In genomic region chr7:25700732-25701131, GRCm38 (mm10) we compare ENCODE assay signal across 17 mouse cellular contexts. TPM values are rescaled to one million over a fixed set of nuclear protein-coding genes. Genes with fewer than 3 reads are reported as not detected.
DNase-seq lines count a peak whose midpoint lies in the region; ATAC-seq and TF ChIP-seq lines count a peak whose summit lies in the region.
"Had no signal": no experiment of that assay in that cellular context is flagged by ENCODE, and none has a peak within 500 bp of the region (broad histone marks: within the 10 kb centered on the region; RNA-seq: fewer than 3 reads in every experiment).

No protein-coding gene starts in this region.

- peaks cover 56% of the 10 kb centered on the region for H3K36me3 ChIP-seq in liver, postnatal 0 days (replicated peaks; ENCODE audit: insufficient read depth, low read length)
- H3K36me3 ChIP-seq in liver, embryonic 12.5 days: peaks cover 95% of the 10 kb centered on the region
- no peaks in the 10 kb centered on the region for H3K36me3 ChIP-seq in E14TG2a.4 (ENCODE audit: insufficient read depth, low read length)
- H3K36me3 ChIP-seq: hindbrain, embryonic 10.5 days; limb, embryonic 12.5 days had no signal

- no peak overlapping the region for H3K4me2 ChIP-seq in liver, postnatal 0 days (ENCODE audit: low read depth, low read length)
- no peak overlapping the region for H3K4me2 ChIP-seq in liver, embryonic 12.5 days
- H3K4me2 ChIP-seq: forebrain, embryonic 13.5 days; heart, embryonic 12.5 days; limb, embryonic 12.5 days had no signal

- no peak for TF ChIP-seq POLR2A in cortical plate, adult 2 months (IDR thresholded peaks at IDR 0.05; ENCODE audit: extremely low read depth, insufficient read depth, low read length)

- intact Hi-C loops in gastrocnemius, adult 2 months (cut with DNase I): no loop called here
- intact Hi-C loops in left cerebral cortex, postnatal 4 days (cut with DNase I): no loop called here

- H3K27ac ChIP-seq in gastrocnemius, adult 2 months: no peak overlapping the region
- H3K27ac ChIP-seq in liver, postnatal 0 days (ENCODE audit: low read depth): no peak overlapping the region
- H3K27ac ChIP-seq in liver, embryonic 12.5 days: no peak overlapping the region
- H3K27ac ChIP-seq in cortical plate, adult 2 months (ENCODE audit: insufficient read depth, low read length): no peak overlapping the region
- H3K27ac ChIP-seq: forebrain, embryonic 13.5 days; hindbrain, embryonic 10.5 days; limb, embryonic 12.5 days had no signal

- peak; percentile 30; the same call in 1 of the 2 replicates for TF ChIP-seq CTCF in gastrocnemius, adult 2 months (IDR thresholded peaks at IDR 0.05)
- TF ChIP-seq CTCF in liver, postnatal 0 days (IDR thresholded peaks at IDR 0.05; ENCODE audit: low read depth): peak; percentile 50
- TF ChIP-seq CTCF in E14TG2a.4 (conservative IDR thresholded peaks at IDR 0.05; ENCODE audit: low read length): peak; percentile 93
- 0 out of 2 replicates have a peak, but pooled peaks have one; percentile 1 for TF ChIP-seq CTCF in cortical plate, adult 2 months (IDR thresholded peaks at IDR 0.05; ENCODE audit: extremely low read depth, insufficient read depth, low read length)

- no peak for ATAC-seq in liver, postnatal 0 days
- ATAC-seq in liver, embryonic 12.5 days: no peak
- ATAC-seq: forebrain, embryonic 13.5 days; Patski had no signal

- H3K9me3 ChIP-seq in liver, postnatal 0 days (ENCODE audit: low read length): 0 out of 2 replicates have a peak, but pooled peaks cover 7% of the 10 kb centered on the region
- peaks cover 20% of the 10 kb centered on the region for H3K9me3 ChIP-seq in liver, embryonic 12.5 days (replicated peaks)
- peaks cover 13% of the 10 kb centered on the region for H3K9me3 ChIP-seq in E14TG2a.4 (ENCODE audit: low read length)
- H3K9me3 ChIP-seq: forebrain, embryonic 13.5 days had no signal

- peaks cover 18% of the 10 kb centered on the region for H3K4me1 ChIP-seq in liver, postnatal 0 days (ENCODE audit: insufficient read depth)
- H3K4me1 ChIP-seq in liver, embryonic 12.5 days: peaks cover 26% of the 10 kb centered on the region
- H3K4me1 ChIP-seq in E14TG2a.4 (replicated peaks; ENCODE audit: low read depth, low read length): peaks cover 23% of the 10 kb centered on the region
- no peaks in the 10 kb centered on the region; the same call in 1 of the 2 replicates for H3K4me1 ChIP-seq in cortical plate, adult 2 months (ENCODE audit: control insufficient read depth, insufficient read depth, low read length)

- H3K4me3 ChIP-seq in gastrocnemius, adult 2 months: no peak overlapping the region
- H3K4me3 ChIP-seq in liver, postnatal 0 days (ENCODE audit: low read depth, low read length): no peak overlapping the region
- H3K4me3 ChIP-seq in liver, embryonic 12.5 days: no peak overlapping the region
- H3K4me3 ChIP-seq in E14TG2a.4 (replicated peaks; ENCODE audit: low read length): no peak overlapping the region
- no peak overlapping the region for H3K4me3 ChIP-seq in cortical plate, adult 2 months (ENCODE audit: insufficient read depth, low read length)
- H3K4me3 ChIP-seq: forebrain, embryonic 13.5 days; heart, embryonic 12.5 days; hindbrain, embryonic 10.5 days; limb, embryonic 12.5 days had no signal

- no peak for TF ChIP-seq EP300 in liver, postnatal 0 days (IDR thresholded peaks at IDR 0.05; ENCODE audit: low read depth)

- no peak for DNase-seq in gastrocnemius, adult 2 months
- DNase-seq in gastrocnemius, postnatal 10 days: no peak
- no peak for DNase-seq in liver, postnatal 0 days
- no peak for DNase-seq in right cerebral cortex, postnatal 25 days
- DNase-seq in left cerebral cortex, postnatal 4 days: no peak
- DNase-seq: adrenal gland, adult 8-10 months; lung, postnatal 10 days; midbrain, embryonic 14.5 days had no signal

- 84% methylated on average over 12 of the region's 12 CpGs for WGBS in liver, postnatal 0 days (ENCODE audit: insufficient replicate concordance)
- WGBS in liver, embryonic 12.5 days (ENCODE audit: insufficient replicate concordance): 81% methylated on average over 12 of the region's 12 CpGs

- no peak overlapping the region for H3K9ac ChIP-seq in liver, postnatal 0 days (replicated peaks)
- H3K9ac ChIP-seq in liver, embryonic 12.5 days: no peak overlapping the region
- H3K9ac ChIP-seq: forebrain, embryonic 13.5 days; heart, embryonic 12.5 days; limb, embryonic 12.5 days had no signal

- no peaks in the 10 kb centered on the region for H3K27me3 ChIP-seq in liver, postnatal 0 days (ENCODE audit: insufficient read depth, low read length)
- no peaks in the 10 kb centered on the region for H3K27me3 ChIP-seq in liver, embryonic 12.5 days (replicated peaks)
- peaks cover 20% of the 10 kb centered on the region for H3K27me3 ChIP-seq in E14TG2a.4 (ENCODE audit: insufficient read depth, low read length)
- H3K27me3 ChIP-seq: heart, embryonic 12.5 days; Patski had no signal

RNA-seq across cellular contexts. Expression of gene Tgfb1, which starts 13.9 kb away (rescaled TPM):
- 1 to 10 TPM; 4.6 to 6.6 TPM for total RNA-seq in gastrocnemius, adult 2 months (2021)
- 10 to 100 TPM; 15.2 to 25.6 TPM for total RNA-seq in gastrocnemius, postnatal 10 days (2021)
- polyA plus RNA-seq in liver, postnatal 0 days (2015; fragmentation: Nextera tagmentation; extraction: Ambion mirVana): 5.1 and 6.1 TPM in 2 replicates
- polyA plus RNA-seq in liver, embryonic 12.5 days (2016; fragmentation: Nextera tagmentation; extraction: Ambion mirVana): 13.6 and 14.2 TPM in 2 replicates
- 5.6 and 6.2 TPM in 2 replicates for polyA plus RNA-seq in cortical plate, adult 2 months (2012; rRNA removed)
- total RNA-seq in left cerebral cortex, postnatal 4 days (2021): 10 to 100 TPM in 1 of 2 experiments, 1 to 10 TPM in 1; 8.5 to 10.1 TPM

RNA-seq across cellular contexts. Expression of gene Ccdc97, which starts 18.2 kb away (rescaled TPM):
- total RNA-seq in gastrocnemius, adult 2 months (2021): 10 to 100 TPM; 39.4 to 44.3 TPM
- total RNA-seq in gastrocnemius, postnatal 10 days (2021): 10 to 100 TPM; 31.9 to 39.6 TPM
- 6.7 and 6.8 TPM in 2 replicates for polyA plus RNA-seq in liver, postnatal 0 days (2015; fragmentation: Nextera tagmentation; extraction: Ambion mirVana)
- 14.7 and 15.2 TPM in 2 replicates for polyA plus RNA-seq in liver, embryonic 12.5 days (2016; fragmentation: Nextera tagmentation; extraction: Ambion mirVana)
- 57.9 and 58.5 TPM in 2 replicates for polyA plus RNA-seq in cortical plate, adult 2 months (2012; rRNA removed)
- total RNA-seq in left cerebral cortex, postnatal 4 days (2021): 10 to 100 TPM; 47.8 to 48.6 TPM

RNA-seq across cellular contexts. Expression of gene B9d2, which starts 20.2 kb away (rescaled TPM):
- total RNA-seq in gastrocnemius, adult 2 months (2021): 1 to 10 TPM; 8.7 to 9.7 TPM
- 10 to 100 TPM; 10.5 to 10.9 TPM for total RNA-seq in gastrocnemius, postnatal 10 days (2021)
- polyA plus RNA-seq in liver, postnatal 0 days (2015; fragmentation: Nextera tagmentation; extraction: Ambion mirVana): 15.0 and 16.0 TPM in 2 replicates
- 24.9 and 29.5 TPM in 2 replicates for polyA plus RNA-seq in liver, embryonic 12.5 days (2016; fragmentation: Nextera tagmentation; extraction: Ambion mirVana)
- polyA plus RNA-seq in cortical plate, adult 2 months (2012; rRNA removed): 38.8 and 42.4 TPM in 2 replicates
- total RNA-seq in left cerebral cortex, postnatal 4 days (2021): 10 to 100 TPM; 24.7 to 25.7 TPM

RNA-seq across cellular contexts. Expression of gene Tmem91, which starts 25.8 kb away (rescaled TPM):
- total RNA-seq in gastrocnemius, adult 2 months (2021): not detected
- total RNA-seq in gastrocnemius, postnatal 10 days (2021): under 1 TPM; 0.45 to 0.47 TPM
- polyA plus RNA-seq in liver, postnatal 0 days (2015; fragmentation: Nextera tagmentation; extraction: Ambion mirVana): 0.58 and 0.76 TPM in 2 replicates
- polyA plus RNA-seq in liver, embryonic 12.5 days (2016; fragmentation: Nextera tagmentation; extraction: Ambion mirVana): 2.0 and 3.2 TPM in 2 replicates
- 30.3 and 37.6 TPM in 2 replicates for polyA plus RNA-seq in cortical plate, adult 2 months (2012; rRNA removed)
- 10 to 100 TPM; 14.6 to 19.9 TPM for total RNA-seq in left cerebral cortex, postnatal 4 days (2021)
- total RNA-seq: gastrocnemius, adult 8-10 months had no signal

RNA-seq across cellular contexts. Expression of gene Exosc5, which starts 41.8 kb away (rescaled TPM):
- total RNA-seq in gastrocnemius, adult 2 months (2021): 10 to 100 TPM; 24.1 to 24.3 TPM
- total RNA-seq in gastrocnemius, postnatal 10 days (2021): 10 to 100 TPM; 23.6 to 26.0 TPM
- 44.5 and 49.2 TPM in 2 replicates for polyA plus RNA-seq in liver, postnatal 0 days (2015; fragmentation: Nextera tagmentation; extraction: Ambion mirVana)
- polyA plus RNA-seq in liver, embryonic 12.5 days (2016; fragmentation: Nextera tagmentation; extraction: Ambion mirVana): 80.4 and 82.2 TPM in 2 replicates
- 31.3 and 31.5 TPM in 2 replicates for polyA plus RNA-seq in cortical plate, adult 2 months (2012; rRNA removed)
- total RNA-seq in left cerebral cortex, postnatal 4 days (2021): 10 to 100 TPM; 15.1 to 18.4 TPM

Comparison
In these comparisons a context has a peak if more than half of its experiments do, and no peak if none do; other contexts are left out.
1. CTCF ChIP-seq: peak in every context shown above with its lines; median percentile 93 in E14TG2a.4; 50 in liver, postnatal 0 days; 30 in gastrocnemius, adult 2 months; 1 in cortical plate, adult 2 months.